Mouse (Mus musculus) left cerebral cortex, adult 2 months (tissue): Measurements from ENCODE around the gene Omp. TPM values are rescaled to one million over a fixed set of nuclear protein-coding genes. Genes with fewer than 3 reads are reported as not detected.

Experiments
- DNase-seq, 2 experiments: peaks; one replicate each; pipeline ENCODE4 v3.0.0; 2021 to 2022; ENCODE audit warnings: low spot score in 2 of 2, mixed read lengths in 1 of 2; ENCODE audit errors: extremely low spot score in 1 of 2
- H3K27ac ChIP-seq: fragments of 200-600 bp; 2 replicates; pipeline ENCODE4 v1.8.1; 2022
- H3K4me3 ChIP-seq: fragments of 200-600 bp; 2 replicates; pipeline ENCODE4 v1.8.1; 2022
- CTCF ChIP-seq: fragments of 200-600 bp; IDR thresholded peaks from 2 replicates; pipeline ENCODE4 v1.8.1; 2022; ENCODE audit warnings: antibody characterized with exemption, mild to moderate bottlenecking, moderate library complexity
- intact Hi-C: fragments of 180-260 bp; cut with DNase I; formaldehyde crosslinking; loops from one replicate; pipeline ENCODE4 v1.15.1; 2025
- total RNA-seq, 2 experiments: library from RNA; stranded (reverse); gene quantifications; 2 replicates each; pipeline ENCODE4 v1.2.3; 2021

Omp gene
- total RNA-seq, 2 experiments from 2014 or later, result 0.77 to 0.89 TPM

DNA sequence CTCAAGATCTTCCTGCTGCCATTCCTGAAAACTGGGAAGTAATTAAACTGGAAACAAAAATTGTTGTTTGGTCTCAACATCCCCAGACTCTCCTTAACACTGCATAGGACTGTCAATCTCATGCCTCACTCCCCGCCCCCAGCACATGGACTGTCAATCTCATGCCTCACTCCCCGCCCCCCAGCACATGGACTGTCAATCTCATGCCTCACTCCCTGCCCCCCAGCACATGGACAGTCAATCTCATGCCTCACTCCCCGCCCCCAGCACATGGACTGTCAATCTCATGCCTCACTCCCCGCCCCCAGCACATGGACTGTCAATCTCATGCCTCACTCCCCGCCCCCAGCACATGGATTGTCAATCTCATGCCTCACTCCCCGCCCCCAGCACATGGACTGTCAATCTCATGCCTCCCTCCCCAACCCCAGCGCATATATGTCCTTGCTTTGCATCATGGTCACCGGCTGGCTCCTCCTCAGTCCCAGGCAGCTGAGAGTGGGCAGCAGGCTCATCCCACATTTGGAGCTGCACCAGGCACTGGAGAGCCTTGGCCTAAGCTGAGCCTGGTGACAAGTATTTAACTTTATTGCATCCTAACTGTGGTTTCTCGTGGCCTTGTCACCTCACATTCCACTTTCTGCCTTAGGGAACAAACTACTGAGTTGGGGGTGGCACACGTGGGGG, 3.6 kb upstream of the Omp start:
- no peak overlapping the region for H3K4me3 ChIP-seq
- intact Hi-C loops, result no loop called here
- TF ChIP-seq CTCF, result no peak
- DNase-seq, result no peak
- no peak overlapping the region for H3K27ac ChIP-seq

DNA sequence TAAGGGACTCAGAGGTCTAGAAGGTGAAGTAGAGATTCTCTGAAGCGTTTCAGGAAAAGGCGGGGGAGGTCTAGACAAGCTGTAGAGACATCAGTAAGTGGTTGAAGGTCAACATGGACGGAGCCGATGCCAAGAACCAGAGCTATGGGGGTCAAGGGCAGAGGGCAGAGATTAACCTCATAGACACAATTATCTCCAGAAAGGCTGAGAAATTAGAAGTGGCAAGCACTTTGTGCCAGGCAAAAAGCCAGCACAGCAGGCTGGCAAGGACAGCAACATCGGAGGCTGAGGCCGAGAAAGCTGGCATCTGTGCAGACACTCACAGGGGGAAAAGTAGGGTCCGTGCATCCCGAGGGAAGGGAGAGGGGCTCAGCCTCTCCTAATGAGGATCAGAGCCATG, 2.5 kb upstream of the Omp start:
- Histone ChIP-seq H3K27ac (no peak overlapping the region), H3K4me3 (no peak overlapping the region)
- TF ChIP-seq CTCF, result no peak
- intact Hi-C loops, result no loop called here
- DNase-seq, result no peak

DNA sequence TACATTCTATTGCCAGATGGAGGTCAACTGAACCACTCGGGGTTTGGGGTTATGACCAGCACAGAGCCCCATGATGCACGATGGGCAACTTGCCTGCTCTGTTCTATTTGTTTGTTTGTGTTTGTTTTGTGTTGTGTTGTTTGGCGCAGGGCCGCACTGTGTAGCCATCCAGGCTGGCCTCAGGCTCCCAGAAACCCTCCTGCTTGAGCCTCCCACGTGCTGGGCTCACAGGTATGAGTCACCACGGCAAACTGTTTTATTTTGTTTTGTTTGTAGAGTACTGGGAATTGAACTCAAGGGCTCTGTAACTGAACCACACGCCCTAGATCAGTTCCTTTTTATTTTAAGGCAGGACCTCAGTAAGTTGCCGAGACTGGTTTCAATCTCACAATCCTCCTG, 1.1 kb upstream of the Omp start:
- Histone ChIP-seq H3K4me3 (no peak overlapping the region), H3K27ac (no peak overlapping the region)
- no peak for TF ChIP-seq CTCF
- no peak for DNase-seq
- intact Hi-C loops, result no loop called here

DNA sequence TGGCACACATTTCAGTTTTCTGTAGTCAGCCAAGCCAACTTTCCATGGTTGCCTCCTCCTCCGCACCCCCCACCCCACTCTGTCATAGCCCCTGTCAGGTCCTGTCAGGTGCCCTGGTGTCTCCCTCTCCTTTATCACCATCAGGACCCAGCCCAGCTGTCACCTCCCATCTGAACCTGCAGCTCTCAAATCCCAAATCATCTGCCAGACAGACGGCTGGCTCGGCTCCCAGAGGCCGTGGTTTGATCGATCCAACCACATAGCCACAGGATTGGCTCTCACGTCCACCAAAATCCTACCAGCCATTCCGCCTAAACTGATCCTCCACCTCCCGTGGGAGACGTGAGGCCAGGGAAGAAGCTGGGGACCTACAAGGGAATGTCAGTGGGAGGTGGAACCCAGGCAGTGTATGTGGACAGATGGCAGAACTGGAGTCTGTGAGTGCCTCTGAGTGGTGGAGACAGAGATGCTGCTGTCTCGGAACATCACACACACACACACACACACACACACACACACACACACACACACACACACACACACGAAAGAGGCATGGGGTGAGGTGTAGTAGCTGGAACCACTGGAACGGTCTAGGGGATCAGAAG, 642 bp upstream of the Omp start:
- H3K4me3 ChIP-seq, result no peak overlapping the region
- intact Hi-C loops, result no loop called here
- no peak overlapping the region for H3K27ac ChIP-seq
- TF ChIP-seq CTCF, result no peak
- no peak for DNase-seq

DNA sequence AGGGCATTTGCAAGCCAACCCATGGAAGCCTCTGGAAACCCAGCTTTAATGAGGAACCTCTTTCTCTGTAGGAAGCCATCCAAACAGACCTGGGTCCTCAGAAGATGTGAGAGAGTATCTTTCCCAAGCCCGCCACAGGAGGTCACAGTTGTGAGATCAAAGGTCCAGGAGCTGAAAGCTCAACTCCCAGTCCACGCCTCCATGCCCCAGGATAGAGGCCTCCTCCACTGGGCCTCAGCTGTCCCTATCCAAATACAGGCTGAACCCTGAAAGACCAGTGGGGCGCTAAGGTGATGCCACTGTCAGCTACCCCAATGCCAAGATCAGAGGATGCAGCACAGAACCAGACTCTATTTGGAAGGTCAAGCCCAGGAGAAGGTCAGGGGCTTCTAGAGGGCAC, 2.7 kb downstream of the Omp start:
- H3K27ac ChIP-seq, result no peak overlapping the region
- TF ChIP-seq CTCF, result no peak
- intact Hi-C loops, result no loop called here
- no peak overlapping the region for H3K4me3 ChIP-seq
- no peak for DNase-seq

DNA sequence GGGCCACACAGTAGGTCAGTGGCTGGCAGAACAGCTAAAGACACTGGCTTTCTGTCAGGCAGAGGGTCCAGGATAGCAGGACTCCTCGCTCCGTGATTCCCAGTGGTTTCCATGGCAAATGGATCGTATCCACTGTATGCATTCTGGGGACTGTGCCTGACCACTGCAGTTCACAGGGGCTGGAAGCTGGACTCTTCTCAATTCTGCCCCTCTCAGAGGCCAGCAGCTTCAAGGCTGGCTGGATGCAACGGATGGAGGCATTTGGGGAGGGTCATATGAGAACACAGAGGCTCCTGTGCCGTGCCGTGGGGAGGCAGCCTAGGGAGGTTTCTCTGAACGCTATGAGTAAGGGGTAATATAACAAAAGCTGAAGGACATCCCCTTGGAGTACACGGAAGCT, 3.1 kb downstream of the Omp start:
- intact Hi-C loops, result no loop called here
- Histone ChIP-seq H3K4me3 (no peak overlapping the region), H3K27ac (no peak overlapping the region)
- TF ChIP-seq CTCF, result no peak
- no peak for DNase-seq

DNA sequence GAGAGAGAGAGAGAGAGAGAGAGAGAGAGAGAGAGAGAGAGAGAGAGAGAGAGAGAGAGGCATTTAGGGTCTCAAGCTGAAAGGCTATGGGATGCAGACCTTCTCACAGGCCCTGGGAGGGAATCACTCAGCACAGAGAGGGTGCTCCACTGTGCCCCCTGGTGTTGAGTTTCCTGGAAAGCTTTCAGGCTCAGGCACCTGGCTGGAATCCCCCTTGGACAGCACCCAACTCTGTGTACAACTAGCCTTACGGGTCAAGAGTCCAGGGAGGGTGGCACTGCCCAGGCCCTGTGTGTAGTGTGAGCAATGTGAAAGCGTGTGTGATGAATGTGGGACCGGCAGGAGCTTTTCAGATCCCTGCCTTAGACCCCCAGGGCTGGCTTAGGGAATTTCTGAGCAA, 4.1 kb downstream of the Omp start:
- peak; percentile 44 for TF ChIP-seq CTCF

DNA sequence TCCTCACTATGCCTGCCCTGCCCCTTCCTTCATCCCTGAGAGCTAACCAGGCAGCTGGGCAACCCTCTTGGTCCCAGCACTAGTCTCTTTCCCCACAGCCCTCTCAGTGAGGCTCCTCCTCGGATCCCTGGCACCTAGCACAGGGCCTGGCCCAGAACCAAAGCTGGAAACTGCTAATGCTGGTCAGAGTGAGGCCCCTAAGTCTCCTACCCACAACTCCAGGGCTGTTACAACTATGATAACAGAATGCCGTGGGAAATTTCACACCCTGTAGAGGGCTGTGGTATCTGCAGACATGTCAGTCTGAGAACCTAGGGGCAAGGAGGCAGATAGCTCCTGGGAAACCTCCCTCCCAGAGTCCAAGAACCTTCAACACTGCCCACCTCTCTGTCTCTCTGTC, 4.7 kb downstream of the Omp start:
- no peak for TF ChIP-seq CTCF
- no peak overlapping the region for H3K4me3 ChIP-seq
- no peak for DNase-seq
- intact Hi-C loops, result no loop called here
- H3K27ac ChIP-seq, result no peak overlapping the region

More for the DNA sequence above, 4.1 kb downstream of the Omp start:
- intact Hi-C loops, result no loop called here
- no peak for DNase-seq
- no peak overlapping the region for H3K27ac ChIP-seq
- H3K4me3 ChIP-seq, result no peak overlapping the region

DNA sequence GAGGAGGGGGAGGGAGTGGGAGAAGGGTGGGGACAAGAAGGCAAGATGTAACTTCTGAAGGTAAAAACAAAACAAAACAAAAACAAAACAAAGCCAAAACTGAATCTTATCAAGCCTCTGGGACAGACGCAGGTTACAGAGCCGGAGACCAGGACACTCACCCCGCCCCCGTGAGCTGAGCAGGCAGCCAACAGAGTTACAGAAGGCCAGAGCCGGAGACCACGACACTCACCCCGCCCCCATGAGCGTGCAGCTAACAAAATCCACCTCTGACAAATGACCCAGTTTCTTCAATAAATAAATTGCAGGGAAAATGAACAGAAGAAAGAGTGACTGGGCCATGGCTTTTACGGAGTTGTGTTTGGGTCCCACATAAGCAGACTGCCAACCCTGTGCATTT, 6.1 kb downstream of the Omp start:
- intact Hi-C loops, result no loop called here
- Histone ChIP-seq H3K27ac (no peak overlapping the region), H3K4me3 (no peak overlapping the region)
- TF ChIP-seq CTCF, result no peak
- DNase-seq, result no peak

DNA sequence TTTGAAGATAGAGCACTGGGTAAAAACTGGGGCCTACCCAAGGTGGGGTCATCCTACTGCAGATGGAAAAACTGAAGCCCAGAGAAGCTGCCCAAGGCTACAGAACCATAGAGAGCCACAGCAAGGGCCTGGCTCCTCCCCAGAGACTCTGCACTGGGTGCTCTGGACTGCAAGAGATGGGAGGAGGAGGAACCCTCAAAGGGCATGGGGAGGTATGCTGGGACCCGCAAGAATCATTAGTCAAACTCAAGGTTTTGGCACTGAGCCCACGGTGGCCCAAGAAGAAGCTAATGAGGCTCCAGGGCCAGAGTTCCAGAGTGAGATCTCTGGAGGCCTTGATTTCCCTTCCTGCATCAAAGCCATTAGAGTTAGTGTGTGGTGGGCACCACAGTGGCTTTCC, 7.3 kb downstream of the Omp start:
- no peak for TF ChIP-seq CTCF
- intact Hi-C loops, result no loop called here
- no peak overlapping the region for H3K27ac ChIP-seq
- no peak overlapping the region for H3K4me3 ChIP-seq
- no peak for DNase-seq

DNA sequence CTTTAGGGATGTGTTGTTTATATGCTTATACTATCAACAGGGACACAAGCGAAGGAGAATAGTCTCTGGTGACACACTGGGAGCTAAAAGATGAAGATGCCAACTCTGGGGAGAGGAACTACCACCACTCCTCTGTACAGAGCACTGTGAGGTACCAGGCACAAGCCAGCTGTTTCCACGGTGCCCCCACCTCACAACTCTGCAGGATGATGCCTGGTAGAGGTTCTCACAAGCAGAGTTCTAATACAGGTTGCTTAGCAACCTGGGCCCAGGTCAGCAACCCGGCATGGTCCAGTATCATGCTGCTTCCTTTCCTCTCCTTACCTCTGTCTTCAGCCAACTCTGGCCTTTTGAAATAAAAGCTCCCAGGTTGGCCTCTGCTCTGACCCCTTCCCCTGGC, 7.7 kb downstream of the Omp start:
- no peak for TF ChIP-seq CTCF
- DNase-seq, result no peak
- no peak overlapping the region for H3K4me3 ChIP-seq
- H3K27ac ChIP-seq, result no peak overlapping the region
- intact Hi-C loops, result no loop called here

DNA sequence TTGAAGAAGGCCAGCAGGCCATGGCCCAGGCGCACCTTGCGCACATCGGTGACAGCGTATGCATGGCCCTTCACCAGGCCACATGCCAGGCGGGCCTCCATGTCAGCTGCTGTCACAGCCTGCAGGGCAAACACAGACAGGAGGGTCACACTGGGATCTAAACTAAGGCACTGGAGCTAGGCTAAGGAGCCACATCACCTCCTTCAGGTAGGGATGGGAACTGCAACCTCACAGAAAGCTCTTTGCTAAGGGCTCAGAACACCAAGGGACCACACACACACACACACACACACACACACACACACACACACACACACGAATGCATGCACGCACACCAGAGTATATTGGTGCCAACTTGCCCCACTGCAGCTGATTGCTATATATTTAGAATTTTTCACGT, 13.6 kb downstream of the Omp start:
- intact Hi-C loops, result no loop called here

DNA sequence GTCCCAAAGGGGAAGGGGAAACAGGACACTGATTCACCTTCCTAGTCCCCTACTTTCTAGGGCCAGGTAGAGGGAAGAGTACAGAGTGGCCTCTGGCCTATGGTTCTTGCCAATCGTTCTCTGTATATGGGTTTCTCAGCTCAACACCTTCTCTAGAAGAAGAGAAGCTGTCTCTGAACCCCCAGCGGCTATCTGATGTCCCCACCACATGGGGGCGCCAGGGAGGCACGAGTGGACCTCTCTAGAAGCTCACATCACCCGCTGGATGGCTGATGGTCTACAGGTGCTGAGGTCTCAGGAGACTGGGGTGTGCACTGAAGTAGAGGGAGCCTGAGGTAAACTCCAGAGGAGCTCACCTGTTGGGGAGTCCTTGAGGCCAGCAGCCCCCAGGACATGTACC, 19.8 kb downstream of the Omp start:
- intact Hi-C loops, result no loop called here
- TF ChIP-seq CTCF, result peak; percentile 48
- DNase-seq, result peak in 1 of 2 experiments; percentile 13
- H3K27ac ChIP-seq, result no peak overlapping the region
- no peak overlapping the region for H3K4me3 ChIP-seq

More for the DNA sequence above, 13.6 kb downstream of the Omp start:
- H3K4me3 ChIP-seq, result no peak overlapping the region
- no peak for DNase-seq
- H3K27ac ChIP-seq, result no peak overlapping the region
- peak; percentile 3 for TF ChIP-seq CTCF
